Mouse (Mus musculus) small intestine, adult 2 months (tissue): ENCODE results near the gene Plin3. TPM values are rescaled to one million over a fixed set of nuclear protein-coding genes. Genes with fewer than 3 reads are reported as not detected.

Experiments used
- H3K27ac ChIP-seq: fragments of 200-500 bp; 2 replicates; pipeline ENCODE4 v1.5.1; 2012; ENCODE audit warnings: low read depth, low read length, control low read depth, inconsistent platforms; ENCODE audit not compliant: insufficient read depth
- H3K27me3 ChIP-seq: fragments of 200-500 bp; 2 replicates; pipeline ENCODE4 v1.6.1; 2012; ENCODE audit warnings: mild to moderate bottlenecking, moderate library complexity, low read length, inconsistent platforms; ENCODE audit not compliant: control insufficient read depth, insufficient read depth
- H3K36me3 ChIP-seq: fragments of 200-500 bp; 2 replicates; pipeline ENCODE4 v1.6.1; 2012; ENCODE audit warnings: mild to moderate bottlenecking, low read length, control low read depth, inconsistent platforms; ENCODE audit not compliant: control insufficient read depth, insufficient read depth
- H3K4me1 ChIP-seq: fragments of 200-500 bp; 2 replicates; pipeline ENCODE4 v1.6.1; 2012; ENCODE audit warnings: low read length, inconsistent platforms, mixed read lengths; ENCODE audit not compliant: control insufficient read depth, insufficient read depth, insufficient read length
- H3K4me3 ChIP-seq: fragments of 200-500 bp; 2 replicates; pipeline ENCODE4 v1.5.1; 2012; ENCODE audit warnings: low read depth, mild to moderate bottlenecking, control low read depth, inconsistent platforms, low read length, moderate library complexity
- CTCF ChIP-seq: fragments of 200-500 bp; IDR thresholded peaks from 2 replicates; pipeline ENCODE4 v1.5.1; 2012; ENCODE audit warnings: low read depth, mild to moderate bottlenecking, control low read depth, inconsistent platforms, low read length, moderate library complexity, mixed read lengths; ENCODE audit not compliant: insufficient replicate concordance, insufficient read length; ENCODE audit errors: extremely low read depth
- POLR2A ChIP-seq: fragments of 200-500 bp; IDR thresholded peaks from 2 replicates; pipeline ENCODE4 v1.6.1; 2012; ENCODE audit warnings: low read depth, mild to moderate bottlenecking, control low read depth, inconsistent platforms, low read length, moderate library complexity
- WGBS: fragments of 180-500 bp; shearing (Covaris S2); methylation state at CpG from one replicate; pipeline ENCODE4 v1.1.7; 2018; 5-methylcytosine and 5-hydroxymethylcytosine counted together
- polyA plus RNA-seq: library from polyadenylated mRNA; depleted of rRNA; stranded (reverse); fragments of >200 nt; gene quantifications from 2 replicates; pipeline ENCODE4 v1.2.3, GENCODE M21; 2012

Plin3 gene
- polyA plus RNA-seq, 1 experiment, result 299 TPM

DNA sequence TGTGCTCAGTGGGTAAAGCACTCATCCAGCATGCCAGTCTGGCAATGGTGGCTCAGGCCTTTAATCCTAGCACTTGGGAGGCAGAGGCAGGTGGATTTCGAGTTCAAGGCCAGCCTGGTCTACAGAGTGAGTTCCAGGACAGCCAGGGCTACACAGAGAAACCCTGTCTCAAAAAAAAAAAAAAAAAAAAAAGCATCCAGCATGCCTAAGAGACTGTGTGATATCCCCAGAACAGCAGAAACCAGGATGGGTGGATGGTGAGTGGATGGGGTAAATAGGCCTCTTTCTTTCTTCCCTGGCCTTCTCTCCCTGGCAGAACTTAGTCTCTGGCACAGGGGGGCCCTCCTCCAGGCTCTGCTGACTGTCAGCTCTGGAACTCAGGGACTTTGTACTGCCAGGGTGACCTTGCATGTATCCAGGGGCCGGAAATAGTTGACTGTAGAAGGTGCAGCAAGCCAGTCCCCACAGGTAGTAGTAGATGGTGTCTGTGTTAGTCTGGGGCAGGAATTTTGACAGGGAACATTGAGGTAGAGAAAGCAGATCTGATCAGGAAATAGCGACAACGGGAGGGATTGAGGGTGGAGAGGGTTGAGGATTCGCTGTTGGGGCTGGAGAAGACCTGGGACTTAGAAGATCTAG is 16.7 kb downstream of the Plin3 start:
- WGBS, result 12% methylated on average over 5 of the region's 5 CpGs
- Histone ChIP-seq H3K27me3 (no peaks in the 10 kb centered on the region), H3K27ac (peak overlapping the region; percentile 96), H3K36me3 (peaks cover 48% of the 10 kb centered on the region), H3K4me3 (peak overlapping the region; percentile 86), H3K4me1 (peaks cover 38% of the 10 kb centered on the region)
- TF ChIP-seq POLR2A (peak; percentile 43; the same call in 1 of the 2 replicates), CTCF (no peak)

DNA sequence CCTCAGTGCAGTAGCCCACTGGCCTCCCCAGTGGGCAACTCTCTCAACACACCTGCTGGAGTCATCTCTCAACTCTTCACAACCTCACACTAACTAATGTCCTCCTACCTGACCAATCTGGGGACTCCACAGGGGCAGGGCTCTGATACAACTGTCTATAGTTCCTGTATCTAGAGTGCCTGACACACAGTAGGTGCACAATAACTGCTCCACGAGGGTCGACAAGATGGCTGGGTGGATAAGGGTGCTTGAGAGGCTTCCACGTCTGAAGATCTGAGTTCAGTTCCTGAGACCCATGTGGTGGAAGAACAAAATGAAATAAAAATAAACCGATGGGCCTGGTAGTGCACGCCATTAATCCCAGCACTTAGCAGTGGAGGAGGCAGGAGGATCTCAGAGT is 18.7 kb downstream of the Plin3 start:
- no peak for TF ChIP-seq POLR2A
- TF ChIP-seq CTCF, result no peak
- Histone ChIP-seq H3K36me3 (peaks cover 50% of the 10 kb centered on the region), H3K4me3 (peak overlapping the region; percentile 27; the same call in 1 of the 2 replicates), H3K27ac (peak overlapping the region; percentile 45), H3K4me1 (peaks cover 34% of the 10 kb centered on the region), H3K27me3 (no peaks in the 10 kb centered on the region)
- WGBS, result 84% methylated on average over 5 of the region's 5 CpGs

DNA sequence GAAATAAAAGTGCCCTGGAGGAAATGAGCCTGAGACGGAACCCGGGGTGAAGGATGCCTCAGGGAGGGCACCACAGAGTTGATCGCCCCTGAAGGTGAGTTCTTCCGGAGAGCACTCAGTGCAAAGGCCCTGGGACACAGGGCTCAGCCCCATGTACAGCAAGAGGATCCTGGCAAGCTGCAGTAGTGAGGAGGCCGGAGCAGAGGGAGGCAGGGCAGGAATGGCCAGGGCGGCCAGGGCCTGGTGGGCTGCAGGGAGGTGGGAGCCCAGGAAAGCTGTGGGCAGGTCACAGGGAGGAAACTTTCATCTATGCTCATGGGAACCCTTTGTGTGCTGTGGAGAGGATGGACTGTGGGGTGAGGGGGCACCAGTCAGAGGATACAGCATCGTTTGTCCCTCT is 19.2 kb downstream of the Plin3 start:
- peaks cover 45% of the 10 kb centered on the region for H3K36me3 ChIP-seq
- WGBS, result 76% methylated on average over 7 of the region's 7 CpGs
- H3K4me1 ChIP-seq, result peaks cover 29% of the 10 kb centered on the region
- no peaks in the 10 kb centered on the region for H3K27me3 ChIP-seq
- TF ChIP-seq CTCF (no peak), POLR2A (no peak)
- peak overlapping the region; percentile 8 for H3K27ac ChIP-seq
- H3K4me3 ChIP-seq, result peak overlapping the region; percentile 27

DNA sequence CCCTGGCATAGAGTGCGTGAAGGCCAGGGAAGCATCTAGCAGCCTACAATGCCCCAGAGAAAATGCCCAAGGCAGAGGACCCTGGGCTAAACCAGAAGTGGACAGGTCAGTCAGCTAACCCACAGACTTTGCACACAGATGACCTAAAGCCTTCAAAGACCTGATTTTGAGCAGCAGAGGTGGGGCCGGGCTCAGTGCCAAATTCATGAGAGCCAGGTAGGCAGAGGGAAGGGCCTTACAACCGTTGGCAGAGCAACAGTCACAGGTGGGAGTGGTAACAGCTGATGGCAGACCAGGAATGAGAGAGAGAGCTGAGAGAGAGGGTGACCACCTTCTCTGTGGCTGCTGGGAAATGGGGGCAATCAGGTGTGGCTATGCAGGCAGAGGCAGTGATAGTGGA is 20.0 kb downstream of the Plin3 start:
- H3K36me3 ChIP-seq, result peaks cover 41% of the 10 kb centered on the region
- TF ChIP-seq POLR2A, result no peak
- no peak for TF ChIP-seq CTCF
- no peak overlapping the region for H3K4me3 ChIP-seq
- WGBS, result 46% methylated on average over 3 of the region's 3 CpGs
- H3K27ac ChIP-seq, result peak overlapping the region; percentile 8; the same call in 1 of the 2 replicates
- peaks cover 21% of the 10 kb centered on the region for H3K4me1 ChIP-seq
- no peaks in the 10 kb centered on the region for H3K27me3 ChIP-seq

DNA sequence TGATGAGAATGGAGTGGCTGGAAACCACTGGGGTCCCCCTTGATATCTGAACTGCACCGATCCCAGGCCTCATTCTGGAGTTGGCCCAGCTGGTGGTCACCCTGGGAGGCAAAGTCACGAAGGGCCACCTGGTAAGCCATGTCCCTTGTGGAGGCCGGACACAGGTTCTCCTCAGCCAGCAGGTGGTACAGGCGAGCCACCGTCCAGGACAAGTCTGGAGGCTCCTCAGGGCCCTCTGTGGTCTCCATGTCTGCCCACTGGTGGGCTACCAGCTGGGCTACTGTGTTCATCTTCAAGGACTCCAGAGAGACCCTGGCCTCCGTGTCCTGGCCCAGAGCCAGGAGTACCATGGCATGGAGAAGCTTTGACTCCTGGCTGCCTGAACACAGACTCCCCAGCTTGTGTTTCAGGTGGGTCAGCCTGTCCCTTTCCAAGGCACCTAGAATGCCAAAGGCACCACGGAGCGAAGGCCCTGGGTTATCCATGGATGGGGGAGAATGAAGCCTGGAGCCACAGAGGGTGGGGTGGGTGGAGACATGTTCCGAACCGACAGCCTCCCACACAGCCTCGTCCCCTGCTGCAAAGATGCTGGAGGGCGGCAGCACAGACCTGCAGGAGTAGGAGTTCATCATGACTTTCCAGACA is 20.9 kb downstream of the Plin3 start:
- WGBS, result 86% methylated on average over 12 of the region's 12 CpGs
- Histone ChIP-seq H3K4me1 (peaks cover 21% of the 10 kb centered on the region), H3K27me3 (no peaks in the 10 kb centered on the region), H3K4me3 (no peak overlapping the region), H3K27ac (no peak overlapping the region), H3K36me3 (peaks cover 41% of the 10 kb centered on the region)
- no peak for TF ChIP-seq POLR2A
- TF ChIP-seq CTCF, result no peak

DNA sequence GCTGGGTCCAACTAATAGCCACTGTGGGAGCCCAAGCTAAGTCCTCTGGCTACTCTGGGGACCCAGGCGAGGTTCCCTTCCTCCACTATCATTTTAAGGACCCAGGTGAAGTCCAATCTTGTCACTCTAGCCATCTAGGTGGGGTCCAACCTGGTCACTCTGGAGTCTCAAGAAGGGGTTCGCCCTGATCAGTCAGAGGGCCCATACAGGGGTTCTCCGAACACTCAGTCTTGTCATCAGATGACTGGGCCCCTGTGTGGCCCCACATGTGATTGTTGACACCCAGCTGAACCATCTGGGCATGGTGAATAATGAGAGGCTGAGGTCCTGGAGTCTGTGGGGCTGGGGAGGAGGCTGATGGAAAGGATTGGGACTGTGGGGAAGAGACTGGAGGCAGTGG is 22.9 kb downstream of the Plin3 start:
- Histone ChIP-seq H3K27ac (peak overlapping the region; percentile 56), H3K27me3 (no peaks in the 10 kb centered on the region), H3K4me3 (no peak overlapping the region), H3K36me3 (peaks cover 41% of the 10 kb centered on the region), H3K4me1 (peaks cover 28% of the 10 kb centered on the region)
- TF ChIP-seq CTCF, result no peak
- no peak for TF ChIP-seq POLR2A
- 66% methylated on average over 3 of the region's 3 CpGs for WGBS

DNA sequence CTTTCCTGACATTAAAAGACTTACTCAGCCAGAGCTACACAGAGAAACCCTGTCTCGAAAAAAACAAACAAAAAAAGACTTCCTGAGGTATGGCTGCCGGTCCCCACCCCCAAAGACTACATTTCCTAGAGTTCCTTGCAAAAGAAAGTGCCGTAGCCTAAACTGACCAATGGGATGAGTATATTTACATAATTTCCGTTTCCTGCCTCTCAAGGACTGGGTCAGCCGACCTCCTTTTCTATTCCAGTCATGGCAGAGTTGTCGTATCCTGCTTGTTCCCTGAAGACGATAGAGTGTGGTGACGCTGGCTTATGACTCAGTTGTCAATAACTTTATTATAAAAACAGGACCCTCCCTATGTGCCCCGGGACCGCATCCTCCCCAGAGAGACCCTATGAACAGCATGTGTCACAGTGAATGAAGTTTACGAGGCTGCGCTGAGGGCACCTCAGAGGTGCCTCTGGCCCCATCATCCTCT is 23.5 kb downstream of the Plin3 start:
- Histone ChIP-seq H3K4me1 (peaks cover 27% of the 10 kb centered on the region), H3K36me3 (peaks cover 38% of the 10 kb centered on the region), H3K4me3 (peak overlapping the region; percentile 39), H3K27ac (peak overlapping the region; percentile 57), H3K27me3 (no peaks in the 10 kb centered on the region)
- no peak for TF ChIP-seq CTCF
- no peak; the same call in 1 of the 2 replicates for TF ChIP-seq POLR2A
- 10% methylated on average over 12 of the region's 12 CpGs for WGBS
